Comparison of ENCODE assay signal across 17 mouse cellular contexts in the genomic region with DNA sequence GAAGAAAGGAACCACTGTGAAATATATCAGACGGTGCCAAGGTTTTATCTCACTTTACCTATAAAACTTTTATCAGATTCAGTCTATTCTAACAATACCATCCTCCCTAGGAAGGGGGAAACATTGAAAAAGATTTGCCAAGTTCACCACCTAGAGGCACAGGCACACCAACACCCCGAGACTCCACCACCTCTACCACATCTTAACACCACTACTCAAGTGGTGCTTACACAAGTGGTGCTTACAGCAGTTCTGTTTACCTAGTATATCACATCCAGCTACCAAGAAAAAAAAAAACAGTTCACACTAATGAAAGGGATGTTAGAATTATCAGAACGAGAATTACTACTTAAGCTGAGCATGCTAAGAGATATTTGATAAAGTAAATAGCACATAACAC.
"Had no signal": no experiment of that assay in that cellular context is flagged by ENCODE, and none has a peak within 500 bp of the region (broad histone marks: within the 10 kb centered on the region; RNA-seq: fewer than 3 reads in every experiment).

No protein-coding gene starts in this region.

- H3K9me3 ChIP-seq: liver, embryonic 12.5 days; megakaryocyte, embryonic 14.5 days; midbrain, embryonic 13.5 days; midbrain, embryonic 15.5 days; neural tube, embryonic 12.5 days had no signal

- H3K36me3 ChIP-seq: liver, embryonic 12.5 days; midbrain, embryonic 13.5 days; midbrain, embryonic 15.5 days; neural tube, embryonic 12.5 days had no signal

- H3K4me2 ChIP-seq: liver, embryonic 12.5 days; lung, embryonic 14.5 days; midbrain, embryonic 11.5 days; midbrain, embryonic 13.5 days; midbrain, embryonic 15.5 days; neural tube, embryonic 12.5 days had no signal

- H3K9ac ChIP-seq: liver, embryonic 12.5 days; liver, embryonic 14.5 days; lung, embryonic 14.5 days; midbrain, embryonic 13.5 days; midbrain, embryonic 15.5 days; neural tube, embryonic 12.5 days had no signal

- H3K4me1 ChIP-seq: megakaryocyte, embryonic 14.5 days; midbrain, embryonic 13.5 days; midbrain, embryonic 15.5 days; neural tube, embryonic 12.5 days had no signal

- H3K4me3 ChIP-seq: liver, embryonic 12.5 days; megakaryocyte, embryonic 14.5 days; midbrain, embryonic 13.5 days; midbrain, embryonic 15.5 days; neural tube, embryonic 12.5 days had no signal

- H3K27ac ChIP-seq: liver, embryonic 12.5 days; liver, embryonic 14.5 days; macrophage; midbrain, embryonic 13.5 days; midbrain, embryonic 15.5 days; neural tube, embryonic 12.5 days had no signal

- H3K27me3 ChIP-seq: liver, embryonic 12.5 days; megakaryocyte, embryonic 14.5 days; midbrain, embryonic 13.5 days; midbrain, embryonic 15.5 days; neural tube, embryonic 12.5 days had no signal

- ATAC-seq: liver, embryonic 12.5 days; midbrain, embryonic 13.5 days; midbrain, embryonic 15.5 days had no signal

- DNase-seq: retina, postnatal 1 day; right cerebral cortex, adult 18-20 months; right cerebral cortex, postnatal 25 days; right cerebral cortex, postnatal 4 days; spleen, adult 18-20 months; thymus, adult 18-20 months; thymus, postnatal 14 days; thymus, postnatal 36 days had no signal
